Mouse (Mus musculus): Measurements from ENCODE around the gene Rab11b.

- TF ChIP-seq CTCF (conservative IDR thresholded peaks at IDR 0.05; ENCODE audit: low read length) (no peak), POU5F1 (IDR thresholded peaks at IDR 0.05; ENCODE audit: borderline replicate concordance, low read length) (no peak), NANOG (IDR thresholded peaks at IDR 0.05; ENCODE audit: borderline replicate concordance, low read length) (no peak)
These were observed 519 bp downstream of the Rab11b start for GRCm38 (mm10) chr17:33759767-33760254.

Measured in E14TG2a.4 (cell line).